Mouse (Mus musculus): ENCODE measurements around the gene Defb35. TPM values are rescaled to one million over a fixed set of nuclear protein-coding genes. Genes with fewer than 3 reads are reported as not detected.

The Defb35 gene
- polyA plus RNA-seq, 1 experiment, result not detected

- no peaks in the 10 kb centered on the region for H3K36me3 ChIP-seq (replicated peaks; ENCODE audit: low read length)
- H3K4me1 ChIP-seq, result no peaks in the 10 kb centered on the region
- H3K4me3 ChIP-seq (replicated peaks), result no peak within 1 kb of the TSS
- no peak for TF ChIP-seq GATA1 (IDR thresholded peaks at IDR 0.05; ENCODE audit: borderline replicate concordance, low read length)
- no peak for TF ChIP-seq FLI1 (IDR thresholded peaks at IDR 0.05; ENCODE audit: low read length)
- no peaks in the 10 kb centered on the region for H3K27me3 ChIP-seq (replicated peaks)
- no peaks in the 10 kb centered on the region for H3K9me3 ChIP-seq
Observed at GRCm38 (mm10) chr8:21958414-21958813, 20.3 kb downstream of the Defb35 start, which contains the start of gene Fam90a1a. Gene Fam90a1a, plus strand, starts transcription at chr8:21958714.

DNA sequence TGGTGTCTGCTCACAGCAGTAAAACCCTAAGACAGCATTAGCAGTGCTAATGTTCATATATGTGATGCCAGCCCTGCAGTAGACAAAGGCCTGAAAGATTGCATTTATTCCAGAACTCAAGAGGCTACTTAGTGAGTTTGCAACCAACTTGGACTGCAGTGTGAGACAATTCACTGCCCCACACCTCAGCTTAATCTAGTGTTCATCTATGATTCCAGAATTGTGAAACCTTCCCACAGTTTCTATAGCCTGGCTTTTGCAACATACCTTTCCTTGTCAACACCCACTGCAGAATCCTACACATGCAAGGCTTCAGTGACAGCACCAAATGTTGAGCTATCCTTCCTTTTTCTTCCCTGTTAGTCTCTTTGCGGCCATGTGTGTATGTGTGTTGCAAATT is 28.5 kb downstream of the Defb35 start:
- H3K36me3 ChIP-seq (replicated peaks; ENCODE audit: low read length), result no peaks in the 10 kb centered on the region
- H3K4me3 ChIP-seq (replicated peaks), result no peak overlapping the region
- TF ChIP-seq FLI1 (IDR thresholded peaks at IDR 0.05; ENCODE audit: low read length), result no peak
- TF ChIP-seq GATA1 (IDR thresholded peaks at IDR 0.05; ENCODE audit: borderline replicate concordance, low read length), result no peak
- no peaks in the 10 kb centered on the region for H3K27me3 ChIP-seq (replicated peaks)
- no peaks in the 10 kb centered on the region for H3K4me1 ChIP-seq
- H3K9me3 ChIP-seq, result no peaks in the 10 kb centered on the region

DNA sequence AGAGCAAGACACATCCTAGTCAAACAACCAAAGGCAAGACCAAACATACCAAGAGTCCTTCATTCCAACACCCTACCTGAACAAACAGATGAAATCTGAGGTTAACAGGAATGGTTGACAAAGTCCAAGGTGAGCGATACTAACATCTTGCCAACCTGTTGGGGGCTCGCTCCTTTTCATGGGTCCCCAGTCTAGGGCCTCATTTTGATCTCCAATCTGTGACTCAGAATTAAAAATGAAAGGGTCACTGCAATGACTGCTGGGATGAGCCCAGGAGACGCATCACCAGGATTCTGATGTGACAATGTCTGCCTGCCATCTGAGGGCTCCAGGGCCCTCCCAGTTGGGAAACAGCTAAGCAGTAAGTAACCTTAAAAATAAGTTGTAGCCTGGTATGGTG is 31.3 kb downstream of the Defb35 start, which contains the start of gene Ccdc70:
Ccdc70 (plus strand) TSS at position 301 of the 400 bp plus-strand sequence.
- no peaks in the 10 kb centered on the region for H3K27me3 ChIP-seq (replicated peaks)
- H3K4me3 ChIP-seq (replicated peaks), result no peak within 1 kb of the TSS
- TF ChIP-seq GATA1 (IDR thresholded peaks at IDR 0.05; ENCODE audit: borderline replicate concordance, low read length), result no peak
- TF ChIP-seq FLI1 (IDR thresholded peaks at IDR 0.05; ENCODE audit: low read length), result no peak

DNA sequence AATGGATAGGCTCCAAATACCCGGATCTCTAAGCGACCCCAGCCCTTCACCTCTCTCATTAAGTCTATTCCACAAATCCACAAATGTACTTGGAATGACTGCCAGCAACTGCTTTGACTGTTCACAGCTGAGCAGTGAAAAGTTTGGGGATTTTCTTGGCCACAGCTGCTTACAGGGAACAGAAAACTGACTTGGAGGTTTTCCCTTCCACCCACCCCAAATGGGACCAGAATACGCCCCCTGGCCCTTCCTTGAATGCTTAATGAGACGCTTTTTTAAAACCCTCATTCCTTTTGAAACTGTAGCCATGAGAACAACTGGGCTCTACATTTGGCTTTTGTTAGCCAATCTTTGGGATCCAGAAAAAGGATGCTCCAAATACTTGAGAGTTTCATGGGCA is 40.0 kb downstream of the Defb35 start:
- TF ChIP-seq FLI1 (IDR thresholded peaks at IDR 0.05; ENCODE audit: low read length), result no peak
- no peak for TF ChIP-seq GATA1 (IDR thresholded peaks at IDR 0.05; ENCODE audit: borderline replicate concordance, low read length)
- H3K4me1 ChIP-seq, result no peaks in the 10 kb centered on the region
- H3K4me3 ChIP-seq (replicated peaks), result no peak overlapping the region
- no peaks in the 10 kb centered on the region for H3K36me3 ChIP-seq (replicated peaks; ENCODE audit: low read length)
- no peaks in the 10 kb centered on the region for H3K27me3 ChIP-seq (replicated peaks)
- no peaks in the 10 kb centered on the region for H3K9me3 ChIP-seq

More for the DNA sequence above, 31.3 kb downstream of the Defb35 start, which contains the start of gene Ccdc70:
- Histone ChIP-seq H3K36me3 (replicated peaks; ENCODE audit: low read length) (no peaks in the 10 kb centered on the region), H3K4me1 (no peaks in the 10 kb centered on the region), H3K9me3 (no peaks in the 10 kb centered on the region)

GRCm38 (mm10) chr8:21981664-21982337 is 43.6 kb downstream of the Defb35 start:
- Histone ChIP-seq H3K27me3 (replicated peaks) (no peaks in the 10 kb centered on the region), H3K4me1 (no peaks in the 10 kb centered on the region), H3K36me3 (replicated peaks; ENCODE audit: low read length) (no peaks in the 10 kb centered on the region), H3K9me3 (no peaks in the 10 kb centered on the region), H3K4me3 (replicated peaks) (no peak overlapping the region)
- TF ChIP-seq FLI1 (IDR thresholded peaks at IDR 0.05; ENCODE audit: low read length), result no peak
- TF ChIP-seq GATA1 (IDR thresholded peaks at IDR 0.05; ENCODE audit: borderline replicate concordance, low read length), result no peak

Other genes starting within 250 kb of the Defb35 start
- gene AY761184, start 234.7 kb upstream of the Defb35 start, polyA plus RNA-seq (2012; ENCODE audit: insufficient read depth, low replicate concordance), result not detected in 2 replicates
- not detected in 2 replicates for gene Defa24, start 203.9 kb upstream of the Defb35 start, polyA plus RNA-seq (2012; ENCODE audit: insufficient read depth, low replicate concordance)
- not detected in 2 replicates for gene Defb50, start 114.8 kb upstream of the Defb35 start, polyA plus RNA-seq (2012; ENCODE audit: insufficient read depth, low replicate concordance)
- not detected in 2 replicates for gene Defb2, start 98.4 kb upstream of the Defb35 start, polyA plus RNA-seq (2012; ENCODE audit: insufficient read depth, low replicate concordance)
- gene Defb10, start 79.5 kb upstream of the Defb35 start, polyA plus RNA-seq (2012; ENCODE audit: insufficient read depth, low replicate concordance), result not detected in 2 replicates
- gene Defb9, start 52.9 kb upstream of the Defb35 start, polyA plus RNA-seq (2012; ENCODE audit: insufficient read depth, low replicate concordance), result not detected in 2 replicates
- gene Defb11, start 31.9 kb upstream of the Defb35 start, polyA plus RNA-seq (2012; ENCODE audit: insufficient read depth, low replicate concordance), result not detected in 2 replicates
- not detected in 2 replicates for gene Defb15, start 5.6 kb upstream of the Defb35 start, polyA plus RNA-seq (2012; ENCODE audit: insufficient read depth, low replicate concordance)
- gene Defb13, start 8.4 kb downstream of the Defb35 start, polyA plus RNA-seq (2012; ENCODE audit: insufficient read depth, low replicate concordance), result not detected in 2 replicates
- gene Fam90a1a, start 20.4 kb downstream of the Defb35 start, polyA plus RNA-seq (2012; ENCODE audit: insufficient read depth, low replicate concordance), result not detected in 2 replicates
- 4.5 TPM in 1 of 2 replicates, not detected in the other for gene Ccdc70, start 31.4 kb downstream of the Defb35 start, polyA plus RNA-seq (2012; ENCODE audit: insufficient read depth, low replicate concordance)
- 0.08 TPM in 1 of 2 replicates, not detected in the other for gene Atp7b, start 122.0 kb downstream of the Defb35 start, polyA plus RNA-seq (2012; ENCODE audit: insufficient read depth, low replicate concordance)
- 0.22 TPM in 1 of 2 replicates, not detected in the other for gene Alg11, start 122.4 kb downstream of the Defb35 start, polyA plus RNA-seq (2012; ENCODE audit: insufficient read depth, low replicate concordance)
- not detected in 2 replicates for gene Nek5, start 186.7 kb downstream of the Defb35 start, polyA plus RNA-seq (2012; ENCODE audit: insufficient read depth, low replicate concordance)
- 0.62 and 0.86 TPM in 2 replicates for gene Nek3, start 228.1 kb downstream of the Defb35 start, polyA plus RNA-seq (2012; ENCODE audit: insufficient read depth, low replicate concordance)
- 2.2 TPM in 1 of 2 replicates, not detected in the other for gene Ckap2, start 247.5 kb downstream of the Defb35 start, polyA plus RNA-seq (2012; ENCODE audit: insufficient read depth, low replicate concordance)